Mouse (Mus musculus): ENCODE measurements at regions not wholly inside any gene's neighbourhood (a gene's known extent, or its start where the extent isn't known, plus 50 kb on each side); places are given as distances from the start of the nearest gene placed in this dataset.
"Not testable (repeated sequence)": the region's sequence is repeated elsewhere in the genome, so short reads cannot be mapped to it uniquely, and the experiment has no call there.

GRCm38 (mm10) chr7:60733331-60733994 lies 593.4 kb upstream of the Snrpn start:
- H3K36me3 ChIP-seq (ENCODE audit: control insufficient read depth, insufficient read depth); ATAC-seq (replicated peaks; ENCODE audit: extremely low read depth, insufficient read depth, low FRiP score); H3K27ac ChIP-seq (ENCODE audit: low read length); H3K27me3 ChIP-seq (ENCODE audit: control insufficient read depth, insufficient read depth, low read length); H3K4me1 ChIP-seq (ENCODE audit: control insufficient read depth, insufficient read depth, low read length); H3K9ac ChIP-seq (ENCODE audit: low read length); H3K9me3 ChIP-seq (replicated peaks; ENCODE audit: control insufficient read depth, low read length): not testable (repeated sequence)
- 38% methylated on average over 20 of the region's 20 CpGs for WGBS
- H3K4me2 ChIP-seq (ENCODE audit: low read depth, low read length), result peak overlapping the region; percentile 49
- peak overlapping the region; percentile 23 for H3K4me3 ChIP-seq (ENCODE audit: low read length)

- WGBS, result 12% methylated on average over 5 of the region's 5 CpGs
- H3K27me3 ChIP-seq (ENCODE audit: control insufficient read depth, insufficient read depth, low read length); H3K4me1 ChIP-seq (ENCODE audit: control insufficient read depth, insufficient read depth, low read length); H3K36me3 ChIP-seq (ENCODE audit: control insufficient read depth, insufficient read depth); H3K9ac ChIP-seq (ENCODE audit: low read length); ATAC-seq (replicated peaks; ENCODE audit: extremely low read depth, insufficient read depth, low FRiP score); H3K4me3 ChIP-seq (ENCODE audit: low read length); H3K27ac ChIP-seq (ENCODE audit: low read length); H3K4me2 ChIP-seq (ENCODE audit: low read depth, low read length); H3K9me3 ChIP-seq (replicated peaks; ENCODE audit: control insufficient read depth, low read length): not testable (repeated sequence)
Observed at GRCm38 (mm10) chr7:60728108-60728721, 588.2 kb upstream of the Snrpn start.

Data from heart, embryonic 16.5 days (tissue).